Mouse (Mus musculus) liver, embryonic 15.5 days (tissue): Measurements from ENCODE around the gene Rpl6. TPM values are rescaled to one million over a fixed set of nuclear protein-coding genes. Genes with fewer than 3 reads are reported as not detected.
A peak's percentile ranks its signal among the peaks of the same experiment; 100 is the strongest.

Experiments used
- ATAC-seq: fragments of 200-750 bp; cut with Nextera tagmentation; 2 replicates; pipeline ENCODE4 v1.8.0; 2017; ENCODE audit warnings: moderate number of reproducible peaks, mild to moderate bottlenecking, moderate library complexity; ENCODE audit not compliant: insufficient read depth
- H3K27ac ChIP-seq: fragments of 300-500 bp; sonication (generic); replicated peaks from 2 replicates; pipeline ENCODE4 v1.5.1; 2015; ENCODE audit warnings: mild to moderate bottlenecking, inconsistent platforms
- H3K27me3 ChIP-seq: fragments of 300-500 bp; sonication (generic); 2 replicates; pipeline ENCODE4 v1.6.1; 2015; ENCODE audit warnings: mild to moderate bottlenecking, inconsistent platforms
- H3K36me3 ChIP-seq: fragments of 300-500 bp; sonication (generic); replicated peaks from 2 replicates; pipeline ENCODE4 v1.6.1; 2015; ENCODE audit warnings: moderate library complexity, mild to moderate bottlenecking, inconsistent platforms
- H3K4me1 ChIP-seq: fragments of 300-500 bp; sonication (generic); replicated peaks from 2 replicates; pipeline ENCODE4 v1.6.1; 2015; ENCODE audit warnings: inconsistent platforms
- H3K4me2 ChIP-seq: fragments of 300-500 bp; sonication (generic); 2 replicates; pipeline ENCODE4 v1.6.1; 2015; ENCODE audit warnings: moderate library complexity, mild to moderate bottlenecking, inconsistent platforms
- H3K4me3 ChIP-seq: fragments of 300-500 bp; sonication (generic); replicated peaks from 2 replicates; pipeline ENCODE4 v1.5.1; 2015; ENCODE audit warnings: mild to moderate bottlenecking, inconsistent platforms
- H3K9ac ChIP-seq: fragments of 300-500 bp; sonication (generic); 2 replicates; pipeline ENCODE4 v1.6.1; 2015; ENCODE audit warnings: moderate library complexity, mild to moderate bottlenecking, inconsistent platforms
- H3K9me3 ChIP-seq: fragments of 300-500 bp; sonication (generic); replicated peaks from 2 replicates; pipeline ENCODE4 v1.6.1; 2016; ENCODE audit warnings: inconsistent platforms
- WGBS: fragments of 180-500 bp; shearing (Covaris S2); methylation state at CpG from one replicate; pipeline ENCODE4 v1.1.7; 2015; ENCODE audit warnings: mixed read lengths; ENCODE audit not compliant: insufficient replicate concordance; 5-methylcytosine and 5-hydroxymethylcytosine counted together
- polyA plus RNA-seq: library from polyadenylated mRNA; unstranded; fragments of >200 nt; fragmentation: Nextera tagmentation; extraction: Ambion mirVana; gene quantifications from 2 replicates; pipeline ENCODE4 v1.2.1, GENCODE M21; 2015

Rpl6 gene
- polyA plus RNA-seq = 294 and 338 TPM in 2 replicates

- Histone ChIP-seq H3K27ac (peak within 1 kb of the TSS; percentile 78), H3K4me1 (peaks cover 40% of the 10 kb centered on the region), H3K36me3 (peaks cover 39% of the 10 kb centered on the region), H3K4me3 (peak within 1 kb of the TSS; percentile 81), H3K4me2 (peak within 1 kb of the TSS; percentile 77), H3K9me3 (no peaks in the 10 kb centered on the region), H3K9ac (peak within 1 kb of the TSS; percentile 91), H3K27me3 (no peaks in the 10 kb centered on the region)
- ATAC-seq = peak; percentile 85
- WGBS = under 1% methylated on average over 52 of the region's 52 CpGs
These were observed at the start of gene Rpl6 for GRCm38 (mm10) chr5:121204132-121205089. Rpl6 (plus strand) TSS chr5:121204481.

GRCm38 (mm10) chr5:121156121-121156520, 48.2 kb upstream of the Rpl6 start:
- H3K4me1 ChIP-seq = no peaks in the 10 kb centered on the region
- no peak overlapping the region for H3K9ac ChIP-seq
- 88% methylated on average over 4 of the region's 4 CpGs for WGBS
- H3K9me3 ChIP-seq = no peaks in the 10 kb centered on the region
- no peak overlapping the region for H3K4me3 ChIP-seq
- no peak for ATAC-seq
- H3K27me3 ChIP-seq = no peaks in the 10 kb centered on the region
- no peak overlapping the region for H3K27ac ChIP-seq
- no peak overlapping the region for H3K4me2 ChIP-seq
- H3K36me3 ChIP-seq = peaks cover 96% of the 10 kb centered on the region

DNA sequence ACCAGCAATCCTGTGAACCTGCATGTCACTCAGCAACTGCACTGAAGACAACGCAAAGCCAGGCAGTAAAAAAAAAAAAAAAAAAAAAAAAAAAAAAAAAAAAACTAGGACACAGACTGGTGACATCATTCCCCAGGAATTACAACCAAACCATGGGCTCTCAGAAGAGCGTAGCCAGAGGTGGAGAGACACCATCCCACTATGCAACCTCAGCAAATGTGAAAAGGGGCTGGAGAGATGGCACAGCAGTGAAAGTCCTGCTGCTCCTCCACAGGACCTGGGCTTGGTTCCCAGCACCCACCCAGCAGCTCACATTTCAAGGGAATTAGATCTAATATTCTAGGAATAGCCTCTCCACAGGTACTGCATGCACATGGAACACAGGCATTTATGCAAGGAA, 47.3 kb upstream of the Rpl6 start:
- Histone ChIP-seq H3K4me2 (no peak overlapping the region), H3K27ac (no peak overlapping the region), H3K27me3 (no peaks in the 10 kb centered on the region), H3K9ac (no peak overlapping the region), H3K36me3 (peaks cover 95% of the 10 kb centered on the region), H3K4me3 (no peak overlapping the region), H3K9me3 (no peaks in the 10 kb centered on the region), H3K4me1 (no peaks in the 10 kb centered on the region)
- WGBS = 76% methylated on average over 2 of the region's 2 CpGs
- no peak for ATAC-seq

DNA sequence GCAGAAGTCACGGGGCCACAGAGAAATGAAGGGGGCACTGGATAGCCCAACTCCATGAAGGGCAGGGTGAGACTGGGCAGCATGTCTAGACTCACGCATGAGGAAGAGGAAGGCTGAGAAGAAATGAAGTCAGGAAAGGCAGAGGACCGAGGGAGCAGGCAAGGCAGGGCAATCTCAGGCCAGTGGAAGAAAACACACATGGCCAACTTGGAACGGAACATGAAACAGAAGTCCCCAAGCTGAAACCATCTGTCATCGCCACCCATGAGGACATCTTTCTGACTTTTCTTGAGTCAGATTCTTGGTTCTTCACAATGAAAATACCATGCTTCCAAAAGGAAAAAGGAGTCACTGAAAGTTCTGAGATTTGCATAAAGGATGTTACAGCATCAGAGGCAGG, 46.8 kb upstream of the Rpl6 start:
- Histone ChIP-seq H3K4me2 (no peak overlapping the region), H3K27me3 (no peaks in the 10 kb centered on the region), H3K9me3 (no peaks in the 10 kb centered on the region), H3K4me1 (no peaks in the 10 kb centered on the region), H3K9ac (no peak overlapping the region), H3K36me3 (peaks cover 95% of the 10 kb centered on the region), H3K4me3 (no peak overlapping the region), H3K27ac (no peak overlapping the region)
- 86% methylated on average over 5 of the region's 5 CpGs for WGBS
- ATAC-seq = no peak

DNA sequence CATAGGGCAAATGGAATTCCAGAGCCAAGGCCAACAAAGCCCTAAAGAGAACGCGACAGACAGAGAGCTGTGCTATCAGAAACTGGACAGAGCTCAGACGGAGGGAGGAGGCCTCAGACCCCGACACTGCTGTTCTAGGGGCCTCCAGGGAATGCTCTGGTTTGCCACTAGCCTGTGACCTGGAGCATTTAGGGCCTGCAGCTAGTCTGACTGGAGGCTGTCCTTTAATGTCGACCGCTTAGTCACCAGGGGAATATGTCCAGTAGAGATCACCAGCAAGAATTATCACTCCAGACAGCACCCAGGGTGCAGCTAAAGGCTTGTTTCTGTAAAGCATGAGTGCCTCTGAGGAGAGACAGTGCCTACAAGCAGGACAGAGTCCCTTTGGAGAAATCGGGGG, 45.3 kb upstream of the Rpl6 start:
- Histone ChIP-seq H3K9ac (no peak overlapping the region), H3K4me3 (no peak overlapping the region), H3K27ac (no peak overlapping the region), H3K4me2 (no peak overlapping the region), H3K27me3 (no peaks in the 10 kb centered on the region), H3K4me1 (no peaks in the 10 kb centered on the region), H3K9me3 (no peaks in the 10 kb centered on the region), H3K36me3 (peaks cover 95% of the 10 kb centered on the region)
- ATAC-seq = no peak
- WGBS = 83% methylated on average over 7 of the region's 7 CpGs

GRCm38 (mm10) chr5:121162285-121162684, 42.0 kb upstream of the Rpl6 start:
- Histone ChIP-seq H3K9ac (no peak overlapping the region), H3K9me3 (no peaks in the 10 kb centered on the region), H3K4me2 (no peak overlapping the region), H3K27ac (no peak overlapping the region), H3K27me3 (no peaks in the 10 kb centered on the region), H3K4me3 (no peak overlapping the region), H3K36me3 (peaks cover 95% of the 10 kb centered on the region), H3K4me1 (no peaks in the 10 kb centered on the region)
- 92% methylated on average over 5 of the region's 5 CpGs for WGBS
- no peak for ATAC-seq

DNA sequence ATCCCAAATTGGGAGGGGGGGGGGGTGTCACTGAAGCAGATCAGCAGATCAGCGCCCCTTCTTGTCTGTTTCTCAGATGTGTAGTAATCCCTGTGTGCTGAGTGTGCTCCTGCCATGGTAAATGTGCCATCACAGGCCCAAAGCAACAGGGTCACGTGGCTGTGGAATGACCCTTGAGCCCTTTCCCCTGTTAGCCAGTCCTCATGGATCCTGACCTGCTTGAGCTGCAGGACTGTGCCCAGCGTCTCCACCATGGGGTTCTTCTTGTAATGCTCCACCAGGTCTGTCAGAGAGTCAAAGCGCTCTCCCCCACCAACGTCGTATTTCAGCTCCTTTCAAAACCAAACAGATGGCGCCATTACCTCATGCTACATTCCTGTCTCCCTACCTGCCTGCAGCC, 41.4 kb upstream of the Rpl6 start:
- no peaks in the 10 kb centered on the region for H3K27me3 ChIP-seq
- H3K36me3 ChIP-seq = peaks cover 95% of the 10 kb centered on the region
- no peak for ATAC-seq
- WGBS = 87% methylated on average over 7 of the region's 7 CpGs
- no peak overlapping the region for H3K27ac ChIP-seq
- no peak overlapping the region for H3K4me3 ChIP-seq
- no peaks in the 10 kb centered on the region for H3K4me1 ChIP-seq
- no peak overlapping the region for H3K9ac ChIP-seq
- H3K4me2 ChIP-seq = no peak overlapping the region
- no peaks in the 10 kb centered on the region for H3K9me3 ChIP-seq

DNA sequence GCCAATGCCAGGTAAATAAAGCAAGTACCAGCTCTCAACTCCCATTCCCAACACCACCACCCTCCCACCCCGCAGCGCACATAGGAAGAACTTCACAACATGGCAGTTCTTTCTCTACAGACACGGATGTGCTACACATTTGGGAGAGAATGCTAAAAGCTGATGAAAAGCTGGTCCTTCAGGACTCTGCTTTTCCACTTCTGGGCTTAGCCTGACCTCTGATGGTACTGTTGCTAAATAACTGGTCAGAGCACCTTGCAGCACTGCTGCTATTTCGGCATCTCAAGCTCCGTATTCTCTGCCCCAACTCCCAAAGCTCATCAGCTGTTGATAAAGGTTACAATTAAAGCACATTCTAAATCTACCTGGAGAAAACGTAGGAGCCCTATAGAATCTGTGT, 37.4 kb upstream of the Rpl6 start:
- no peak for ATAC-seq
- WGBS = 88% methylated on average over 6 of the region's 6 CpGs
- no peaks in the 10 kb centered on the region for H3K9me3 ChIP-seq
- H3K4me2 ChIP-seq = no peak overlapping the region
- H3K27ac ChIP-seq = no peak overlapping the region
- peaks cover 83% of the 10 kb centered on the region for H3K36me3 ChIP-seq
- no peak overlapping the region for H3K9ac ChIP-seq
- H3K27me3 ChIP-seq = no peaks in the 10 kb centered on the region
- no peak overlapping the region for H3K4me3 ChIP-seq
- no peaks in the 10 kb centered on the region for H3K4me1 ChIP-seq

DNA sequence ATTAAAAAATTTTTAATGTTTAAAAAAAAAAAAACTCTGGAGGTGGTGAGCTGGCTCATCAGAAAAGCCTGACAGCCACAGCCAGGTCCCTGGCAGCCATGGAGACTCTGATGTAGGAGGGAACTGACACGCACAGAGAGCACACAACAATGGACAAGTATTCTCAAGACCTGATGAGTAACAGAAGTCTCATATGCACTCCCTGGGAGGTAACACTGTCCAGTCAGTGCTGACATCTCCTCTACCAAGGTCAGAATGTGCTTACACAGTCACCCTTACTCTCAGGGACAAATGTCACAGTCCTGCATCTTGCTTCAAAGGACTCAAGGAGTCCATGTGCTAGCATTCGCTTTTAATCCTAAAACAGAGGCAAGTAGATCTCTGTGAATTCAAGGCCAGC, 34.7 kb upstream of the Rpl6 start:
- Histone ChIP-seq H3K27ac (no peak overlapping the region), H3K36me3 (peaks cover 61% of the 10 kb centered on the region), H3K4me3 (no peak overlapping the region), H3K4me2 (no peak overlapping the region), H3K4me1 (peaks cover 7% of the 10 kb centered on the region), H3K9ac (no peak overlapping the region), H3K9me3 (no peaks in the 10 kb centered on the region), H3K27me3 (no peaks in the 10 kb centered on the region)
- 78% methylated on average over 2 of the region's 2 CpGs for WGBS
- no peak for ATAC-seq

GRCm38 (mm10) chr5:121172835-121173234, 31.4 kb upstream of the Rpl6 start:
- H3K27ac ChIP-seq = no peak overlapping the region
- H3K9me3 ChIP-seq = no peaks in the 10 kb centered on the region
- no peaks in the 10 kb centered on the region for H3K27me3 ChIP-seq
- peaks cover 18% of the 10 kb centered on the region for H3K4me1 ChIP-seq
- no peak overlapping the region for H3K4me2 ChIP-seq
- H3K36me3 ChIP-seq = peaks cover 33% of the 10 kb centered on the region
- H3K9ac ChIP-seq = no peak overlapping the region
- no peak for ATAC-seq
- H3K4me3 ChIP-seq = no peak overlapping the region
- WGBS = 81% methylated on average over 4 of the region's 4 CpGs

DNA sequence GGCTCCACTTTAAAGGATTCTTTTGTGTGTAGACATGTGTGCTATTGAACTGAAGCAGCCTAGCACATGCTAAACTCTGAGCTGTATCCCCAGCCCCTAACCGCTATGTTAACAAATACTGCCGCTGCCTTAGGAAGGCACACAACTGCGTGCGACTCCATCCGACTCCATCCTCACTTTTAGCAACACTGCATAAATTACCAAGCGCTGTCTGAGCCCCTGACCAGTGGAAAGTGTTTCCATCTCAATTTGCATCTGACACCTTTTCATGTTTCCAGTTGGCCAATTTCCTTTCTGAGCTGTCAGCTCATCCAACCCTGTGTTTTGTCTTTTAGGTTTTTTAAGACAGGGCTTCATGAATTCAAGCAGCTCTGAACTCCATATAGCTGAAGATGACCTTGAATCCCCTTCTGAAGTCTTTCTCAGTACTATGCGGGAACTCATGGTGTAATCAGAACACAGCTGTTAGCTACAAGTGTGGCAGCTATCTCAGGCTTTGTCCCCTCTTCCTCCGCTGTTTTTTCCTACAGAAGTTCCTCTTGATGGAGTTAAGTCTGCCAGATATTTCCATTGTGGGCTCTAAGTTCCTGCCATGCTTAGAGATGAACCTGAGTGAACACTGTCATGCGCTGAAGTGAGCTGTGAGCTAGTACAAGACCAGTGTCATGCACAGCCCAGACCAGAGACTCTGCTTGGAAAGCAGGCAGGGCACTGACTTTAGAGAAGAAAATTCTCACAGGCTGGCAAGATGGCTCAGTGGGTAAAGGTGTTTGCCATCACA, 25.0 kb upstream of the Rpl6 start:
- WGBS = 73% methylated on average over 9 of the region's 9 CpGs
- H3K36me3 ChIP-seq = peaks cover 5% of the 10 kb centered on the region; the same call in 1 of the 2 replicates
- H3K27me3 ChIP-seq = no peaks in the 10 kb centered on the region
- no peak overlapping the region for H3K27ac ChIP-seq
- H3K4me3 ChIP-seq = no peak overlapping the region
- H3K9me3 ChIP-seq = no peaks in the 10 kb centered on the region
- no peak overlapping the region for H3K4me2 ChIP-seq
- no peak overlapping the region for H3K9ac ChIP-seq
- ATAC-seq = no peak
- H3K4me1 ChIP-seq = peaks cover 39% of the 10 kb centered on the region
